Mouse (Mus musculus): Measurements from ENCODE around the gene Hand1. TPM values are rescaled to one million over a fixed set of nuclear protein-coding genes. Genes with fewer than 3 reads are reported as not detected.

Hand1 gene
- polyA plus RNA-seq, 1 experiment from 2014 or later, result 17.4 TPM

DNA sequence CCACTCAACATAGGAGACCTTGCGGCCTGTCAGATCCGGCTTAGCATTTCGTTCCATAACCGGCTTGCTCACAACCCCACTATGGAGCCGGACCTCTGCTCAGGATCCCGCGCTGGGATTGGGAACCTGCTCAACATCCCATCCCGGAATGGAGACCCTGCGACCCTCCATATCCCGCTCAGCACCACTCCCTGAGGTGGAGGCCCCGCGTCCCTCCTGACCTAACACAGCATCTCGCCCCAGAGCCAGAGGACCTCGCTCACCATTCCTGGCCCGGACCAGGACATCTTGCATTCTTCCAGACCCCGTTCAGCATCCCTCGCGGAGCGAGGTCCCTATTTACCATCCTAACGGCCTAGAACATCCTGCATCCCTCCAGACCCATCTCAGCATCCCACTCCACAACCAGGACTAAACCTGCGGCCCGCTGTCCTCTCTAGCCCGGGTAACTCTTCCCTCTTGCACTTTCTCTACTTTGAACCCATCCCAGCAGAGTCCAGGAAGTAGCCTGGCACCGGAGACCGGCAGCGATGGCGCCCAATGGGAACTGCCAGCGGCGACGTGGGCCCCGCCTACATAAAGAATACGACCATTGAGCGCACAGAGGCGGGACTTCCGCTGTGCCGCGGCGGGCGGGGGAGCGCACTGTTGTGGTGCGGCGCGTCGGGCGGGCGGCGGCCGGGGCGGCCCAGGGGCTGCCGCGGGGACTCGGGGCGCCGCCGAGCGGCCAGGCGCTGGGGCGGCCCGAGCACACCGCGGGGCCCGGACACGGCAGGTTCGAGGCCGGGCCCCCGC, 31.4 kb downstream of the Hand1 start, which contains the start of gene Sap30l:
TSS of gene Sap30l (plus strand) at position 667 of the 795 bp plus-strand sequence.
- peaks cover 8% of the 10 kb centered on the region; the same call in 1 of the 2 replicates for H3K4me1 ChIP-seq (replicated peaks; ENCODE audit: control insufficient read depth, insufficient read depth, low read length)
- peak within 1 kb of the TSS; percentile 90 for H3K9ac ChIP-seq (ENCODE audit: low read depth, low read length)
- WGBS, result under 1% methylated on average over 65 of the region's 66 CpGs
- H3K27ac ChIP-seq (ENCODE audit: low read depth, low read length), result peak within 1 kb of the TSS; percentile 89
- H3K27me3 ChIP-seq (replicated peaks; ENCODE audit: control insufficient read depth, insufficient read depth, low read length), result no peaks in the 10 kb centered on the region
- no peaks in the 10 kb centered on the region for H3K9me3 ChIP-seq (ENCODE audit: control insufficient read depth)
- H3K4me3 ChIP-seq (ENCODE audit: low read depth, low read length), result peak within 1 kb of the TSS; percentile 88
- H3K4me2 ChIP-seq (replicated peaks; ENCODE audit: low read depth), result peak within 1 kb of the TSS; percentile 97
- ATAC-seq, result peak; percentile 95
- no peak for TF ChIP-seq CTCF (IDR thresholded peaks at IDR 0.05; ENCODE audit: low read depth)
- peaks cover 4% of the 10 kb centered on the region; the same call in 1 of the 2 replicates for H3K36me3 ChIP-seq (ENCODE audit: control insufficient read depth, insufficient read depth)

DNA sequence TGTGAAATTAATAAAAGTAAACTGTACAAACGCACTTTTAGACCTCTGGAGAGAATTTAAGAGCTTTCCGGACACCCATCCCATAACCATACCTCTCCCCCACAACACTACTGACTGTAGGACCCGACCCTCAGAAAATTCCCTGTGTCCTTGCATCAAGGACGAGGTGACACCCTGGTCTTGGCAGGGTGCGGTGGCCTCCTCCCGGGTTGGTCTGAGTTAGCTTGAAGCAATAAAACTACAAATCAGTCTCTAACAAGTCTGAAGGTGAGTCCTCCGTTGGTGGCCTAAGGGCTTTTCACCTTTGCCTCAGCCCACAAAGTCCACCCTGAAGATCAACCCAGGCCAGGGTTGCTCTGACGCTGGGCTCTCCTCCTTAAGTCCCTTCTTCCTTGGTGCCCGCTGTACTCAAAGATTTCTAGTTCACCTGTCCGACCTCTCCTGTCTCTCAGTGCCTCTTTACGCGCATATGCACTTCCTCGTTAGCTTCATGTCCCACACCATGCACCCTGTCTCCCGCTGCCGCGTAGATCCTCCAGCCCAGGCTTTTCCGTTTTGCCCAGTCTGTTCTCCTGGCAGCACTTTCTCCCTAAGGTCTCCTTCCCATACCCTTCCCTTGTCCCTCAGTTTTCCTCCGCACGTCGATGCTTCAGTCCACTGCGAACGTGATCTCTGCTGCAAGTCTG, 32.2 kb downstream of the Hand1 start:
- H3K27ac ChIP-seq (ENCODE audit: low read depth, low read length), result peak overlapping the region; percentile 89
- peak overlapping the region; percentile 97 for H3K4me2 ChIP-seq (replicated peaks; ENCODE audit: low read depth)
- peak overlapping the region; percentile 88 for H3K4me3 ChIP-seq (ENCODE audit: low read depth, low read length)
- no peaks in the 10 kb centered on the region for H3K36me3 ChIP-seq (ENCODE audit: control insufficient read depth, insufficient read depth)
- ATAC-seq, result peak; percentile 37
- H3K9me3 ChIP-seq (ENCODE audit: control insufficient read depth), result no peaks in the 10 kb centered on the region
- H3K27me3 ChIP-seq (replicated peaks; ENCODE audit: control insufficient read depth, insufficient read depth, low read length), result no peaks in the 10 kb centered on the region
- no peak for TF ChIP-seq CTCF (IDR thresholded peaks at IDR 0.05; ENCODE audit: low read depth)
- WGBS, result 11% methylated on average over 22 of the region's 22 CpGs
- peaks cover 8% of the 10 kb centered on the region; the same call in 1 of the 2 replicates for H3K4me1 ChIP-seq (replicated peaks; ENCODE audit: control insufficient read depth, insufficient read depth, low read length)
- peak overlapping the region; percentile 90 for H3K9ac ChIP-seq (ENCODE audit: low read depth, low read length)

DNA sequence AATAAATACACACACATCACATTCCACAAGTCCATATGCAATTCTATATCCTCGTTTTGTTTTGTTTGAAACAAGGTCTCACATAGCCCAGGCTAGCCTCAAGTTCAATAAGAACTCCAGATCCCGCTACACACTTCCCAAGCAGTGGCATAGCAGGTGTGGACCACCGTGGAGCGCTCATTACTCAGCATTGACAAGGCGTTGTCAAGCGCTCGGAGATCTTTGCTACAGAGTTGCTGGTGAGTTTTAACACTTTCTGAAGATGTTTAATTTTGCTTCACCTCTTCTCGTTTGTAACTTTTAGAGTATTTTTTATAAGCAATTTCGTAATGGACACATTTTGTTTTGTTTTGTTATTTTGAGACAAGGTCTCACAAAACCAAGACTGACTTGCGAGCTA, 33.2 kb downstream of the Hand1 start:
- H3K27me3 ChIP-seq (replicated peaks; ENCODE audit: control insufficient read depth, insufficient read depth, low read length), result no peaks in the 10 kb centered on the region
- no peak overlapping the region for H3K4me3 ChIP-seq (ENCODE audit: low read depth, low read length)
- H3K36me3 ChIP-seq (ENCODE audit: control insufficient read depth, insufficient read depth), result no peaks in the 10 kb centered on the region
- no peak overlapping the region for H3K4me2 ChIP-seq (replicated peaks; ENCODE audit: low read depth)
- WGBS, result 87% methylated on average over 10 of the region's 10 CpGs
- H3K9ac ChIP-seq (ENCODE audit: low read depth, low read length), result no peak overlapping the region
- no peaks in the 10 kb centered on the region for H3K9me3 ChIP-seq (ENCODE audit: control insufficient read depth)
- TF ChIP-seq CTCF (IDR thresholded peaks at IDR 0.05; ENCODE audit: low read depth), result no peak
- ATAC-seq, result no peak
- H3K27ac ChIP-seq (ENCODE audit: low read depth, low read length), result peak overlapping the region; percentile 89; the same call in 1 of the 2 replicates
- peaks cover 8% of the 10 kb centered on the region; the same call in 1 of the 2 replicates for H3K4me1 ChIP-seq (replicated peaks; ENCODE audit: control insufficient read depth, insufficient read depth, low read length)

DNA sequence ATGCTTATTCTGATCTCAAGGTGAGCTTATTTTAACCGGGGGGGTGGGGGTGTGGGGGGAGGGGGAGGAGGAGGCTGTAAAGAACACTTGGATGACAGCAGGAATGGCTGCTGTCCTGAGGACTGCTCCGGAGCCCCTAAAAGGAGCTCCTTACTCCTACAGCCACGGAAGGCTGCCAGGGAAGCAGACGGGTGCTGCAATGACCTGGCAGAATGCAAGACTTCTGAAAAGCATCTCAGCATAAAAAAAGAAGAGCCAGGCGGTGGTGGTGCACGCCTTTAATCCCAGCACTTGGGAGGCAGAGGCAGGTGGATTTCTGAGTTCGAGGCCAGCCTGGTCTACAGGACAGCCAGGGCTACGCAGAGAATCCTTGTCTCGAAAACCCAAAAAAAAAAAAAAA, 34.8 kb downstream of the Hand1 start:
- Histone ChIP-seq H3K4me3 (ENCODE audit: low read depth, low read length) (no peak overlapping the region), H3K27me3 (replicated peaks; ENCODE audit: control insufficient read depth, insufficient read depth, low read length) (no peaks in the 10 kb centered on the region), H3K9ac (ENCODE audit: low read depth, low read length) (no peak overlapping the region), H3K4me1 (replicated peaks; ENCODE audit: control insufficient read depth, insufficient read depth, low read length) (0 out of 2 replicates have a peak, but pooled peaks cover 8% of the 10 kb centered on the region), H3K9me3 (ENCODE audit: control insufficient read depth) (no peaks in the 10 kb centered on the region), H3K27ac (ENCODE audit: low read depth, low read length) (no peak overlapping the region), H3K36me3 (ENCODE audit: control insufficient read depth, insufficient read depth) (no peaks in the 10 kb centered on the region), H3K4me2 (replicated peaks; ENCODE audit: low read depth) (no peak overlapping the region)
- 81% methylated on average over 9 of the region's 9 CpGs for WGBS
- ATAC-seq, result no peak
- no peak for TF ChIP-seq CTCF (IDR thresholded peaks at IDR 0.05; ENCODE audit: low read depth)

DNA sequence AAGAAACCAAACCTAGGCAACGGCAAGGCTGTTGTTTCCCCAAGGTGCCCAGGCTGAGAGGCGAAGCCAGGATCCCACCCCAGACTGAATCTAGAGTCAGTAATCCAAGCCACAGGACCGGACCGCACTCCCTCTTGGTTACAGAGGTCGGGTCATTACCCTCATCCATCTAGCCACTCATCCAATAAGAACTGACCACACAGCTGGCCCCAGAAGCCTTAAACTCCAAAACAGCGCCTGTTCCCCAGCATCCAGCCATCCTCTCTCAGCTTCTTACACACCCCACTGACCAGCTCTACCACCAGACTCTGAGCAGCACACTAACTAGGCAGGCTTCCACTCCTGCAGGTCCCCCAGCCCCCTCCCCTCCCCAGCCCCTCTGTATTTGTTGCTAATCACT, 37.5 kb downstream of the Hand1 start:
- Histone ChIP-seq H3K4me1 (replicated peaks; ENCODE audit: control insufficient read depth, insufficient read depth, low read length) (0 out of 2 replicates have a peak, but pooled peaks cover 1% of the 10 kb centered on the region), H3K9ac (ENCODE audit: low read depth, low read length) (no peak overlapping the region), H3K9me3 (ENCODE audit: control insufficient read depth) (no peaks in the 10 kb centered on the region), H3K4me3 (ENCODE audit: low read depth, low read length) (no peak overlapping the region), H3K27ac (ENCODE audit: low read depth, low read length) (no peak overlapping the region), H3K36me3 (ENCODE audit: control insufficient read depth, insufficient read depth) (no peaks in the 10 kb centered on the region), H3K4me2 (replicated peaks; ENCODE audit: low read depth) (no peak overlapping the region), H3K27me3 (replicated peaks; ENCODE audit: control insufficient read depth, insufficient read depth, low read length) (no peaks in the 10 kb centered on the region)
- ATAC-seq, result no peak
- 67% methylated on average over 6 of the region's 6 CpGs for WGBS
- no peak for TF ChIP-seq CTCF (IDR thresholded peaks at IDR 0.05; ENCODE audit: low read depth)

DNA sequence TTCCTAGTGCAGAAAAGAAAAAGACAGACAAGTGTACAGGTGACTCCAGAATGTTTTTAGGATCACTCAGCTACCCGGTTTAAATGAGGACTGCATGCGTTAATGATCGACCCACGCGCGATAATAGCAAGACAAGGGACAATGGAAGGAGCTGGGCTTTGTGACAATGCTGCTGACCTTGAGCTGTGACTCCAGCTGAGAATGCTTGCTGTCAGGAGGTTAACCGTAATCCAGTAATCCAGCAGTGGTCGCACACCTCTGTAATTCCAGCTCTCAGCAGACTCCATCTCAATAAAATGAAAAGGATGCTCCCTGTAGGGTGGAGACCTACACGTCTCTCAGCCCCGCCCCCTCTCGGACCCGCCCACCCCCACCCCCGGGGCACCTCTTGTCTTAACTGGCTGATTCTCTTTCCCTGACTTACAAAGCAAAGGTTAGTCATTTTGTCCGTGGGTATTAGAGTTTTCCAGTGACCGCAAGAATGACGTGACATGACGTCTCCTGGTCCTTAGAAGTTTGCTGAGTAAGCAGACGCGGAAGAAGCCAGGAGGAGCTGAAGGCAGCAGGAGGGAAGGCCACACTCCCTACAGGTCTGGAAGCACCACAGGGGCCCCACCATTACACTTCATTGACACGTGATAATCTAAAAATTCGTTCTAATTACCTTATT, 41.6 kb downstream of the Hand1 start:
- 22% methylated on average over 21 of the region's 21 CpGs for WGBS
- no peaks in the 10 kb centered on the region for H3K9me3 ChIP-seq (ENCODE audit: control insufficient read depth)
- peak overlapping the region; percentile 14; the same call in 1 of the 2 replicates for H3K4me2 ChIP-seq (replicated peaks; ENCODE audit: low read depth)

More for the DNA sequence above, 41.6 kb downstream of the Hand1 start:
- H3K27me3 ChIP-seq (replicated peaks; ENCODE audit: control insufficient read depth, insufficient read depth, low read length), result no peaks in the 10 kb centered on the region
- no peak overlapping the region for H3K9ac ChIP-seq (ENCODE audit: low read depth, low read length)
- H3K4me1 ChIP-seq (replicated peaks; ENCODE audit: control insufficient read depth, insufficient read depth, low read length), result no peaks in the 10 kb centered on the region
- H3K4me3 ChIP-seq (ENCODE audit: low read depth, low read length), result no peak overlapping the region
- no peak for ATAC-seq
- H3K36me3 ChIP-seq (ENCODE audit: control insufficient read depth, insufficient read depth), result no peaks in the 10 kb centered on the region
- no peak overlapping the region for H3K27ac ChIP-seq (ENCODE audit: low read depth, low read length)
- TF ChIP-seq CTCF (IDR thresholded peaks at IDR 0.05; ENCODE audit: low read depth), result no peak
